Mouse (Mus musculus): Measurements from ENCODE around the gene Amfr. TPM values are rescaled to one million over a fixed set of nuclear protein-coding genes. Genes with fewer than 3 reads are reported as not detected.

Gene Amfr
- polyA plus RNA-seq, 1 experiment from 2014 or later = 57.7 TPM

DNA sequence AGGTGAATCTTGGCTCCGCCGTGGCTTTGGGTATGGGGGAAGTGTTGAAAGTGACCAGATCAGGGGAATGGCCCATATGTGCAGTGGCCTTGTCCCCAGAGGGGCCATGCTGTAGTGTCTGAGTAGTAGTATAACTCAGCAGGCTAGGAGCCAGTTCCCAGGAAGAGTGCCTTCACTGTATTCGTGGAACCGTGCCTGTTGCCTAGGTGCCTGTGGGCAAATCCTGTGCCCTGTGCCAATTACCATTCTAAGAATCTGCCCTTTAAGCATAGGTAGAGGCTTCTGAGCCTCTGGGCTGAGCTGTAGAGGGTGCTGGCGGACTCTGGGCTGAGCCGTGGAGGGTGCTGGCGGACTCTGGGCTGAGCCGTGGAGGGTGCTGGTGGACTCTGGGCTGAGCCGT lies 54.2 kb downstream of the Amfr start:
- Histone ChIP-seq H3K4me2 (ENCODE audit: low read depth, low read length) (no peak overlapping the region), H3K27me3 (replicated peaks; ENCODE audit: control insufficient read depth, insufficient read depth, low read length) (no peaks in the 10 kb centered on the region), H3K4me1 (ENCODE audit: control insufficient read depth, insufficient read depth, low read length) (no peaks in the 10 kb centered on the region), H3K4me3 (ENCODE audit: low read depth, low read length) (no peak overlapping the region), H3K9ac (ENCODE audit: low read depth, low read length) (no peak overlapping the region), H3K36me3 (ENCODE audit: control insufficient read depth, insufficient read depth, low read length) (0 out of 2 replicates have a peak, but pooled peaks cover 9% of the 10 kb centered on the region), H3K9me3 (ENCODE audit: control insufficient read depth, low read length) (no peaks in the 10 kb centered on the region), H3K27ac (replicated peaks; ENCODE audit: low read depth, low read length) (no peak overlapping the region)
- DNase-seq (ENCODE audit: low spot score) (no peak), ATAC-seq (ENCODE audit: low read depth) (no peak)
- 94% methylated on average over 7 of the region's 9 CpGs for WGBS

DNA sequence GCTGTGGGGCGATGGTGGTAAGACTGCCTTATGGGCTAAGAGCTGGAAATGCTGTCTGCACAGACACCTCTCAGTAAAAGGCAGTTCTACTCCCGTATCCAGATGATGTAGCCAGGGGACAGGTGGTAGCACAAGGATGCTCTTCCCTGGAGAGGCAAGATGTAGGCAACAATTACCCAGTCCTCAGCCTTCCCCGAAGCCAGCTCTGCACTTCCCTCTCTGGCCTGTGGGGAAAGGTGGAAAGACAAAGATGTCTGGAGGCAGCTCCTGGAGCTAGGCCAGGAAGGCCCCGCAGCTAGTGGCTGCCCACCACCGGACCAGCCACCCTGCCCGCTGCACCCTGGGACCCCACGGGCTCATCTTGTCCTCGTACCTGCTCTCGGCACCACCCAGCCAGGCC lies 60.1 kb downstream of the Amfr start:
- ATAC-seq (ENCODE audit: low read depth) = no peak
- DNase-seq (ENCODE audit: low spot score) = no peak
- no peak overlapping the region for H3K27ac ChIP-seq (replicated peaks; ENCODE audit: low read depth, low read length)

DNA sequence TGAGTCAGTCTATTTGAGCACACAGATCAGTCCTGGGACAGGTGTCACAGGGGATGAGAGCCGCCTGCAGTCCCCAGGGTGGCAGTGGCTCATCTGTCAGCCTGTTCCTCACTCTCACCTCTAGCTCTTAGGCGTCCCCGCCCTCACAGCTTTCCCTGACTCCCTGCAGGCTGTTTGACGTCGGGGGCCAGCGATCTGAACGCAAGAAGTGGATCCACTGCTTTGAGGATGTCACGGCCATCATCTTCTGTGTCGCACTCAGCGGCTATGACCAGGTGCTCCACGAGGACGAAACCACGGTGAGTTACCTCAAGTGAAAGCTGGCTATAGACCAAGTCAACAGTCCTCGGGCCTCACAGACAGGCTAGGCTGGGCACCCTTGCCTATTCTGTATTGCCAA lies 62.5 kb downstream of the Amfr start:
- Histone ChIP-seq H3K27me3 (replicated peaks; ENCODE audit: control insufficient read depth, insufficient read depth, low read length) (no peaks in the 10 kb centered on the region), H3K4me2 (ENCODE audit: low read depth, low read length) (no peak overlapping the region), H3K4me1 (ENCODE audit: control insufficient read depth, insufficient read depth, low read length) (no peaks in the 10 kb centered on the region), H3K27ac (replicated peaks; ENCODE audit: low read depth, low read length) (no peak overlapping the region), H3K36me3 (ENCODE audit: control insufficient read depth, insufficient read depth, low read length) (0 out of 2 replicates have a peak, but pooled peaks cover 15% of the 10 kb centered on the region), H3K9me3 (ENCODE audit: control insufficient read depth, low read length) (no peaks in the 10 kb centered on the region), H3K9ac (ENCODE audit: low read depth, low read length) (no peak overlapping the region), H3K4me3 (ENCODE audit: low read depth, low read length) (no peak overlapping the region)
- DNase-seq (ENCODE audit: low spot score) = no peak
- no peak for ATAC-seq (ENCODE audit: low read depth)
- WGBS = 78% methylated on average over 14 of the region's 14 CpGs

More for the DNA sequence above, 60.1 kb downstream of the Amfr start:
- 91% methylated on average over 6 of the region's 9 CpGs for WGBS
- Histone ChIP-seq H3K27me3 (replicated peaks; ENCODE audit: control insufficient read depth, insufficient read depth, low read length) (no peaks in the 10 kb centered on the region), H3K4me1 (ENCODE audit: control insufficient read depth, insufficient read depth, low read length) (no peaks in the 10 kb centered on the region), H3K4me2 (ENCODE audit: low read depth, low read length) (no peak overlapping the region), H3K4me3 (ENCODE audit: low read depth, low read length) (no peak overlapping the region), H3K9ac (ENCODE audit: low read depth, low read length) (no peak overlapping the region), H3K36me3 (ENCODE audit: control insufficient read depth, insufficient read depth, low read length) (0 out of 2 replicates have a peak, but pooled peaks cover 15% of the 10 kb centered on the region), H3K9me3 (ENCODE audit: control insufficient read depth, low read length) (no peaks in the 10 kb centered on the region)

DNA sequence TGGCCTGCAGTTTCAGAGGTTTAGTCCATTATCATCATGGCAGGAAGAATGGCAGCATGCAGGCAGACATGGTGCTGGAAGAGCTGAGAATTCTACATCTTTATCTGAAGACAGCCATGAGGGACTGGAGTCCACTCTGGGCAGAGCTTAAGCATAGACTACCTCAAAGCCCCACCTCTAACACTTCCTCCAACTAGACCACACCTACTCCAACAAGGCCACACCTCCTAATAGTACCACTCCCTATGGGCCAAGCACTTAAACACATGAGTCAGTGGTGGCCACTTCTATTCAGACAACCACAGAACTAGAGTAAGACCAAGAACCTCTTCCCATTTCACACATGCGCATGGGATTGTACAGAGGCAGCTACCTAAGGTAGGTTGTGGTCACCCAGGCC lies 66.2 kb downstream of the Amfr start:
- 100% methylated on average over 1 of the region's 1 CpGs for WGBS
- H3K4me1 ChIP-seq (ENCODE audit: control insufficient read depth, insufficient read depth, low read length) = no peaks in the 10 kb centered on the region

DNA sequence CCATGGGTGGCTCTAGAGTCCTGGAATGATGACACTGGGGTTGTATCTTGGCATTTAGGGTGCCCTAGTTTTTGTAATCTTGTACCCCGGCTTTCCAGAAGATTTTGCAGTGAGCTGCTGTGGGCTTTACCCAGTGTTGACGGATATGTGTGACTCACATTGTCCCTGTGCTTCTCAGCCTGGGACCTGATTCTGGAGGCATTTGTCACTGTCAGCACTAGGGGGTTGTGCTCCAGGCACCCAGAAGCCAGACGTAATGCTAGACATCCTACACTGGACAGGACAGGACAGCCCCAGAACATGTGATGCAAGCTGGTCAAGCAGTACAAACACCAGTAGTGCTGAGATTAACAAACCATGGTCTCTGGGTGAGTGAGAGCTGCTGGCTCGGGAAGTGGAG lies 66.9 kb downstream of the Amfr start:
- Histone ChIP-seq H3K4me1 (ENCODE audit: control insufficient read depth, insufficient read depth, low read length) (peaks cover 4% of the 10 kb centered on the region; the same call in 1 of the 2 replicates), H3K9ac (ENCODE audit: low read depth, low read length) (no peak overlapping the region), H3K36me3 (ENCODE audit: control insufficient read depth, insufficient read depth, low read length) (0 out of 2 replicates have a peak, but pooled peaks cover 2% of the 10 kb centered on the region), H3K4me2 (ENCODE audit: low read depth, low read length) (no peak overlapping the region), H3K27me3 (replicated peaks; ENCODE audit: control insufficient read depth, insufficient read depth, low read length) (no peaks in the 10 kb centered on the region), H3K27ac (replicated peaks; ENCODE audit: low read depth, low read length) (no peak overlapping the region), H3K9me3 (ENCODE audit: control insufficient read depth, low read length) (no peaks in the 10 kb centered on the region), H3K4me3 (ENCODE audit: low read depth, low read length) (no peak overlapping the region)
- no peak for DNase-seq (ENCODE audit: low spot score)
- WGBS = 67% methylated on average over 4 of the region's 4 CpGs
- ATAC-seq (ENCODE audit: low read depth) = no peak

More for the DNA sequence above, 66.2 kb downstream of the Amfr start:
- no peak overlapping the region for H3K27ac ChIP-seq (replicated peaks; ENCODE audit: low read depth, low read length)
- no peaks in the 10 kb centered on the region for H3K9me3 ChIP-seq (ENCODE audit: control insufficient read depth, low read length)
- H3K4me2 ChIP-seq (ENCODE audit: low read depth, low read length) = no peak overlapping the region
- DNase-seq (ENCODE audit: low spot score) (no peak), ATAC-seq (ENCODE audit: low read depth) (no peak)
- no peak overlapping the region for H3K9ac ChIP-seq (ENCODE audit: low read depth, low read length)
- no peaks in the 10 kb centered on the region for H3K27me3 ChIP-seq (replicated peaks; ENCODE audit: control insufficient read depth, insufficient read depth, low read length)
- no peak overlapping the region for H3K4me3 ChIP-seq (ENCODE audit: low read depth, low read length)
- 0 out of 2 replicates have a peak, but pooled peaks cover 6% of the 10 kb centered on the region for H3K36me3 ChIP-seq (ENCODE audit: control insufficient read depth, insufficient read depth, low read length)

DNA sequence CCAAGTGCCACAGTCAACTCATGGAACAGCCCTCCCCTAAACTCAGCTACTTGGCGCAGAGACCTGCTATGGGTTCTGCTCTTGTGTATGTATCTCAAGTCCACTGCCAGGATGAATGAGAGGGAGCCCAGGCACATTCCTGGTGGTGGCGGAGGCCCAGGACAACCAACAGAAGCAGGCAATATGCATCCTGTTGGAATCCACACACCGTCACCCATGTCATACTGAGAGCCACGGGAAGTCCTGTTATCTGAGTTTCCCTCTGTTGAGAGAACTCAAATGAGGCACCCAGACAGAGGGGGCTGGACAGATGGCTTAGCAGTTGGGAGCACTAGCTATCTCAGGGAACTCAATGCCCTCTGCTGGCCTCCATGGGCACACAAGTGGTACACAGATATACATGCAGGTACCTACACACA lies 71.0 kb downstream of the Amfr start:
- H3K4me1 ChIP-seq (ENCODE audit: control insufficient read depth, insufficient read depth, low read length) = peaks cover 5% of the 10 kb centered on the region; the same call in 1 of the 2 replicates
- 71% methylated on average over 4 of the region's 4 CpGs for WGBS
- no peak for ATAC-seq (ENCODE audit: low read depth)

DNA sequence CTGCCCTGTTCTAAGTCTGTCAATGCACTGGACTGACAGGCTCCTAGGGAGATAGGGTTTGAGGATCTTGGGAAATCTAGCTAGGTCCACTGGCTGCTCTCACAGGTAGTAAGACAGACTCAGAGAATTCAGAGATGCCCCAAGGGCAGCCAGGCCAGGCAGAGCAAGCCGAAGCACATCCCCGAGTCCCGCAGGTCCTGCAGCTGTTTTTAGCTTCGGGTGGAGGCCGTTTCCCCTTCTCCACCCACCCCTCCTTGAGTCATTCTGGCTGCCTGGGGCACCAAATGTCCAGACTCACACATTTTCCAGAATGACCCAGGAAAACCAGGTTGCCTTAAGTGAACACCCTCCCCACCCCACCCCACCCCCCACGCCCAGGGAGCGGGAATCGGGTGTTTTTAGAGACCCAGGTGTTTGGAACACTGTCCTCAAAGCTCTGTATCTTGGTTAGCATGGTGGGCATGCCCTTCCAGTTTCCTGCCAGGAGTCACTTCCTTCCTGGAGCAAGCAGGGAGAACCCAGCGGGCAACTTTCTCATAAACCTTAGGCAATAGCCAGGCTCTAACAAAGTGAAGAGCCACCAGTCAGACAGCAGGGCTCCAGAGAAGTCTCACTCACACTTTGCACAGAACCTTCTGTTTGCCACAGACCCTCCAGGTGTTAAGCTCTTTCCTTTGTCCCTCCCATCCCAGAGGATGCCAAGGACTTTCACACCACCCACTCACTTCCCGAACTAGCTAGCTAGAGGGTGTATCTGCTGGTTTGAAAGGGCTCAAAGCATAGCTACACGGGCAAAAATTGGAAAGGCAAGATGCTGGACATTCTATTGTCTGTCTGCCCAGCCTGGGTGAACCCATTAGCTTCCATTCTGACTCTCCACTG lies 71.9 kb downstream of the Amfr start:
- no peaks in the 10 kb centered on the region for H3K27me3 ChIP-seq (replicated peaks; ENCODE audit: control insufficient read depth, insufficient read depth, low read length)
- no peak overlapping the region for H3K27ac ChIP-seq (replicated peaks; ENCODE audit: low read depth, low read length)
- H3K36me3 ChIP-seq (ENCODE audit: control insufficient read depth, insufficient read depth, low read length) = no peaks in the 10 kb centered on the region
- H3K4me2 ChIP-seq (ENCODE audit: low read depth, low read length) = no peak overlapping the region
- no peak overlapping the region for H3K9ac ChIP-seq (ENCODE audit: low read depth, low read length)
- ATAC-seq (ENCODE audit: low read depth) (no peak), DNase-seq (ENCODE audit: low spot score) (no peak)
- no peak overlapping the region for H3K4me3 ChIP-seq (ENCODE audit: low read depth, low read length)
- peaks cover 5% of the 10 kb centered on the region; the same call in 1 of the 2 replicates for H3K4me1 ChIP-seq (ENCODE audit: control insufficient read depth, insufficient read depth, low read length)
- 61% methylated on average over 7 of the region's 11 CpGs for WGBS
- H3K9me3 ChIP-seq (ENCODE audit: control insufficient read depth, low read length) = no peaks in the 10 kb centered on the region

More for the DNA sequence above, 71.0 kb downstream of the Amfr start:
- Histone ChIP-seq H3K9ac (ENCODE audit: low read depth, low read length) (no peak overlapping the region), H3K4me3 (ENCODE audit: low read depth, low read length) (no peak overlapping the region), H3K27ac (replicated peaks; ENCODE audit: low read depth, low read length) (no peak overlapping the region), H3K36me3 (ENCODE audit: control insufficient read depth, insufficient read depth, low read length) (no peaks in the 10 kb centered on the region), H3K4me2 (ENCODE audit: low read depth, low read length) (no peak overlapping the region), H3K27me3 (replicated peaks; ENCODE audit: control insufficient read depth, insufficient read depth, low read length) (no peaks in the 10 kb centered on the region), H3K9me3 (ENCODE audit: control insufficient read depth, low read length) (no peaks in the 10 kb centered on the region)
- DNase-seq (ENCODE audit: low spot score) = no peak

DNA sequence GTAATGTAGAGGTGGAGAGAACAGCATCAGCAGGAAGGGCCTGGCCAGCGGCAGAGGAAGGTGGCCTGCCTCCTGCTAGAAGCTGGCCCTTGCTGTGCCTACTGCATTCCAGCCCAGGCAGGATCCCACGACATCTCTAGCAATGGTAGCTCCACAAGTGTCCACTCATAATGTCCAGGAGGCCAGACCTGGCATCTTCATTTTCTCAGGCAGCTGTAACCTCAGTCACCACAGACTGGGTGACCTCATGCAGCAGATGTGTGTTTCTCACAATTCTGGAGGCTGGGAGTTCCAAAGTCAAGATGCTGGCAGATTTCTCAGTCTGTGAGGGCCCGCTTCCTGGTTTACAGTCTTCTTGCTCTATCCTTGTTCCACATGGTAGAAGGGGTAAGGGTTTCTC lies 74.4 kb downstream of the Amfr start:
- ATAC-seq (ENCODE audit: low read depth) = no peak
- H3K9me3 ChIP-seq (ENCODE audit: control insufficient read depth, low read length) = no peaks in the 10 kb centered on the region
- H3K4me1 ChIP-seq (ENCODE audit: control insufficient read depth, insufficient read depth, low read length) = peaks cover 5% of the 10 kb centered on the region; the same call in 1 of the 2 replicates
- H3K9ac ChIP-seq (ENCODE audit: low read depth, low read length) = no peak overlapping the region
- H3K4me3 ChIP-seq (ENCODE audit: low read depth, low read length) = no peak overlapping the region
- no peaks in the 10 kb centered on the region for H3K36me3 ChIP-seq (ENCODE audit: control insufficient read depth, insufficient read depth, low read length)
- WGBS = 90% methylated on average over 3 of the region's 3 CpGs
- no peak overlapping the region for H3K4me2 ChIP-seq (ENCODE audit: low read depth, low read length)
- no peak overlapping the region for H3K27ac ChIP-seq (replicated peaks; ENCODE audit: low read depth, low read length)
- no peaks in the 10 kb centered on the region for H3K27me3 ChIP-seq (replicated peaks; ENCODE audit: control insufficient read depth, insufficient read depth, low read length)
- no peak for DNase-seq (ENCODE audit: low spot score)
